Mouse (Mus musculus): ENCODE measurements around the gene Lrig2. TPM values are rescaled to one million over a fixed set of nuclear protein-coding genes. Genes with fewer than 3 reads are reported as not detected.

Gene Lrig2
- polyA plus RNA-seq, 1 experiment from 2014 or later = 6.4 TPM

DNA sequence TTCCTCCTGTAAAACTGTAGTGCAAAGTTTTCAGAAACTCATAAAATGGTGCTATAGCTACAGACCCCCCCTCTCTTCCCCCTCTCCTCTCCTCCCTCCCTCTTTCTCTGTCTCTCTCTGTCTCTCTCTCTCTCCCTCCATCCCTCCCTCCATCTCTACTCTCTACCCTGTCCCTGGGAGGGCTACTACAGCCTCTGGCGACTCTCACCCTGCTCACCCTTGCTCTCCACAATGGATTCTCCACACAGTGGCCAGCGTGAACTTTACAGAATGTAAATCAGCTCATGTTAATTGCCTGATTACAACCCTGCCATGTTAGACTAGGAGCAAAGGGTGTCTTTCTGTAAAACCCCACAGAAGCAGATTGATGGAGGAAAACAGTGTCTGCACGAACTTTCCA, 157.8 kb downstream of the Lrig2 start:
- H3K9ac ChIP-seq (ENCODE audit: low read depth, low read length) = no peak overlapping the region
- H3K4me2 ChIP-seq (replicated peaks; ENCODE audit: low read depth) = no peak overlapping the region
- no peak for TF ChIP-seq CTCF (IDR thresholded peaks at IDR 0.05; ENCODE audit: low read depth)
- no peaks in the 10 kb centered on the region for H3K36me3 ChIP-seq (ENCODE audit: control insufficient read depth, insufficient read depth)
- 0 out of 2 replicates have a peak, but pooled peaks cover 4% of the 10 kb centered on the region for H3K4me1 ChIP-seq (replicated peaks; ENCODE audit: control insufficient read depth, insufficient read depth, low read length)
- H3K4me3 ChIP-seq (ENCODE audit: low read depth, low read length) = no peak overlapping the region
- WGBS = 32% methylated on average over 3 of the region's 3 CpGs
- H3K9me3 ChIP-seq (ENCODE audit: control insufficient read depth) = no peaks in the 10 kb centered on the region
- ATAC-seq = no peak
- H3K27ac ChIP-seq (ENCODE audit: low read depth, low read length) = no peak overlapping the region
- no peaks in the 10 kb centered on the region for H3K27me3 ChIP-seq (replicated peaks; ENCODE audit: control insufficient read depth, insufficient read depth, low read length)

DNA sequence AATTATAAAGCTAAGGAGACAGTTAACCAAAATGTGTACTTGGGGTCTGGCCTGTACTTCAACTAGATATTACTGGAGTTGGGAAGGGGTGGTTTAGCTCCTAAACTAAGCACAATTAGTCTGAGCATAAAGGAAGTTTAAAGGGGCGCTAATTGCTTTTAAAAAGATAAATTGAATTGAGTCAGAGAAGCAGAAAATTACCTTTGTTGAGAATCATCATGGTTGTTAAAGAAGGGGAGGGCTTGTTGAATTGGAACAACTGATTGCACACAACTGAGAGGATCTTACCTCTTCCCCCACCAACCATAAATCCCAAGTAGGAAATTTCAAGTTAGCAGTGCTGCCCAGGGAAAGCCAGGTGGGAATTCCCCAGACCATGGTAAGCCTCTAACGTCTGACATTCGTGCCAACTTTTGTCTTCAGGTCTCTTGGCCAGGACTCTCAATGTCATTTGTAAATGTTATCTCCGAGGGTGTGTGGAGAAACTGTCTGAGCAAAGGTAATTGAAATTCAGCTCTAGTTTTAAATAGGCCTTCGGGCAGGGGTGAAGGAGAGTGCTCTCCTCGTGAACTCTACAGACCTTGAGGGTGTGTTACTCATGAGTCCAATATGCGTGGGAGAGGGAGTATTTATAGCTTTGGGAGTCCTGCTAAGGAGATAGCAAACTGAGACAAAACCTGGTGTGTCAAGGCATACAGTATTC, 159.2 kb downstream of the Lrig2 start:
- no peaks in the 10 kb centered on the region for H3K9me3 ChIP-seq (ENCODE audit: control insufficient read depth)
- H3K27me3 ChIP-seq (replicated peaks; ENCODE audit: control insufficient read depth, insufficient read depth, low read length) = no peaks in the 10 kb centered on the region
- no peak overlapping the region for H3K4me3 ChIP-seq (ENCODE audit: low read depth, low read length)
- WGBS = 30% methylated on average over 7 of the region's 7 CpGs
- ATAC-seq = peak; percentile 58
- H3K9ac ChIP-seq (ENCODE audit: low read depth, low read length) = no peak overlapping the region
- TF ChIP-seq CTCF (IDR thresholded peaks at IDR 0.05; ENCODE audit: low read depth) = no peak
- no peak overlapping the region for H3K4me2 ChIP-seq (replicated peaks; ENCODE audit: low read depth)
- H3K36me3 ChIP-seq (ENCODE audit: control insufficient read depth, insufficient read depth) = no peaks in the 10 kb centered on the region
- no peak overlapping the region for H3K27ac ChIP-seq (ENCODE audit: low read depth, low read length)
- 0 out of 2 replicates have a peak, but pooled peaks cover 4% of the 10 kb centered on the region for H3K4me1 ChIP-seq (replicated peaks; ENCODE audit: control insufficient read depth, insufficient read depth, low read length)

DNA sequence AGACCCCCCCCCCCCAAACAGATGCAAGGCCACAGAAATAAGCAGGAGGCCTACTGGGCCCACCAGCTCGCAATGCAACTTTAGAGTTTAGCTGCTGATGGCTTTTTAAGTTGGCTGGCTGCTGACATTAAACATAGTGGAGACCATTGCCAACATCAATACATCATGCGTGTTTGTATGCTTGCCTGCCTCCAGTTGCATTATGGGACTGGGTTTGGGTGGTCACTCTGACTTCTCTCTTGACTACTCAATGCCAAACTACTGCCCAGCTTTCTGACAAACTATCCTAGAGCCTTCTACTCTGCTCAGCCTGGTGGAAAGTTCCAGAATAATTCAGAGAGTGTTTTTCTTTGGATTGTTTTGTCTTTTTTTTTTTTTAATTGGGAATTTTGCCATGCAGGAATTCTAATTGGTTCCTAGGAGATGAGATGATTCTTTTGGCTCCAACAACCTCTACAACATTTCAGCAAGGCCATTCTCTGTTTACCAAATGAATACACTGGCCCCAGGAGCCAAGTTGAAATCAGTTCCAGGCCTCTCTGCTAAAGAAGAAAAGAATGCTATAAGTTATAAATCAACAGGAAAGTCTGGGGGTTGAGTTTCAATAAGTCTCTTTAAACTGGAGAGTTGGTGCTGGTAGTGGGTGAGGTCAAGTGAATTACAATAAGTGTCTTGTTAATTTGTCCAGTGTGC, 161.3 kb downstream of the Lrig2 start:
- ATAC-seq = no peak

DNA sequence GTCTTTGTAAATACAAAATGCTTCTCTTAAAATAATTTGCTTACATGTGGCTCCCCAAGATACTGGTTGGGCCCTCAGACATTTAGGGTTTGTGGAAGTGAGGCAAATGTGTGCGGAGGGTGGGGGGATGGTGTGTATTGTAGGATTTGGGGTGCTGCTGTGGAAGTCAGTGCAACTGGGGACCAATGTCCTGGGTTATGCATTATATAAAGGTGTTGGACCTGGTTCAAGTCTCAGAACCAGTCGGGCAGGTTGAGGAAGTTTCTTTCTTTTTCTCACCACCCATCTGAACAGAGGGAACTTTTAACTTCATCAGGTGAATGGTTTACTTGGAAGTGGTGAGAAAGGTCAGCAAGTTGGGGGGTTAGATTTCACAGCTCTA, 161.9 kb downstream of the Lrig2 start:
- Histone ChIP-seq H3K4me1 (replicated peaks; ENCODE audit: control insufficient read depth, insufficient read depth, low read length) (0 out of 2 replicates have a peak, but pooled peaks cover 4% of the 10 kb centered on the region), H3K4me3 (ENCODE audit: low read depth, low read length) (no peak overlapping the region), H3K9me3 (ENCODE audit: control insufficient read depth) (no peaks in the 10 kb centered on the region), H3K36me3 (ENCODE audit: control insufficient read depth, insufficient read depth) (no peaks in the 10 kb centered on the region), H3K27me3 (replicated peaks; ENCODE audit: control insufficient read depth, insufficient read depth, low read length) (no peaks in the 10 kb centered on the region), H3K9ac (ENCODE audit: low read depth, low read length) (no peak overlapping the region), H3K4me2 (replicated peaks; ENCODE audit: low read depth) (no peak overlapping the region), H3K27ac (ENCODE audit: low read depth, low read length) (no peak overlapping the region)
- no peak for ATAC-seq
- no peak for TF ChIP-seq CTCF (IDR thresholded peaks at IDR 0.05; ENCODE audit: low read depth)
- WGBS = 56% methylated on average over 2 of the region's 2 CpGs

More for the DNA sequence above, 161.3 kb downstream of the Lrig2 start:
- H3K36me3 ChIP-seq (ENCODE audit: control insufficient read depth, insufficient read depth) = no peaks in the 10 kb centered on the region
- no peak overlapping the region for H3K4me2 ChIP-seq (replicated peaks; ENCODE audit: low read depth)
- H3K4me1 ChIP-seq (replicated peaks; ENCODE audit: control insufficient read depth, insufficient read depth, low read length) = 0 out of 2 replicates have a peak, but pooled peaks cover 4% of the 10 kb centered on the region
- no peak for TF ChIP-seq CTCF (IDR thresholded peaks at IDR 0.05; ENCODE audit: low read depth)
- no peak overlapping the region for H3K27ac ChIP-seq (ENCODE audit: low read depth, low read length)
- H3K27me3 ChIP-seq (replicated peaks; ENCODE audit: control insufficient read depth, insufficient read depth, low read length) = no peaks in the 10 kb centered on the region
- H3K9me3 ChIP-seq (ENCODE audit: control insufficient read depth) = no peaks in the 10 kb centered on the region
- WGBS = 63% methylated on average over 2 of the region's 2 CpGs
- H3K9ac ChIP-seq (ENCODE audit: low read depth, low read length) = no peak overlapping the region
- H3K4me3 ChIP-seq (ENCODE audit: low read depth, low read length) = no peak overlapping the region

DNA sequence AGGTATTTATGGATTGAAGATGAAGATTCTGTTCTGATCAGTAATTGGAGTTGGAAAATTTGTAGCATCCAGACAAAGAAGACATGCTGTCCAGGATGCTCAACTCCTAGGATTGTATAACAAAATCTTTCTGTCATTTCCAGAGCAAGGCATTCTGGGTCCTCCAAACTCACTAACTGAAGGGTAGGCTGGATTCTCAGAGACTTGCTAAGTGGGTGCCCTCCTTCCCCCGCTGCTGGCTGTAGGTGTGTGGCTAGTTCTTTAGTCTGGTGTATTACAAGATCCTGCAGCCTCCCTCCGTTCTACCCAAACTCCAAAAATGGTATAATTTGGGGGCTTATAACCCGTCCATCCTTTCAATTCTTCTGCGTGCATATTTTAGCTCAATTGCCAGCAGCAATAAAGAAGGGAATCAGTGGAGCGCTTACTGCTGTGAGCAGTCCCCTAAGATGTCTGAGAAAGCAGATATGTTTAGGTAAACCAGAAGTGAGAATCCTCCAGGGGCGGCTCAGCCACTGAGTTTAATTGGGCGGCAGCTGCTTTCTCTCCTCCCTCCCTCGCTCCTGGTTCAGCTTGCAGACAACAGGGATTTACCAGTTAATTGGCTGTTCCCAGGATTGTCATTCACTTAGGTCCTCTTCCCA, 162.4 kb downstream of the Lrig2 start:
- no peak for ATAC-seq
- H3K9me3 ChIP-seq (ENCODE audit: control insufficient read depth) = no peaks in the 10 kb centered on the region
- no peaks in the 10 kb centered on the region for H3K27me3 ChIP-seq (replicated peaks; ENCODE audit: control insufficient read depth, insufficient read depth, low read length)
- H3K27ac ChIP-seq (ENCODE audit: low read depth, low read length) = no peak overlapping the region
- no peak overlapping the region for H3K9ac ChIP-seq (ENCODE audit: low read depth, low read length)
- 0 out of 2 replicates have a peak, but pooled peaks cover 4% of the 10 kb centered on the region for H3K4me1 ChIP-seq (replicated peaks; ENCODE audit: control insufficient read depth, insufficient read depth, low read length)
- WGBS = 51% methylated on average over 8 of the region's 8 CpGs
- no peaks in the 10 kb centered on the region for H3K36me3 ChIP-seq (ENCODE audit: control insufficient read depth, insufficient read depth)
- no peak for TF ChIP-seq CTCF (IDR thresholded peaks at IDR 0.05; ENCODE audit: low read depth)
- H3K4me3 ChIP-seq (ENCODE audit: low read depth, low read length) = no peak overlapping the region
- no peak overlapping the region for H3K4me2 ChIP-seq (replicated peaks; ENCODE audit: low read depth)

Other genes with a start within 250 kb of the Lrig2 start
- gene Slc16a1, start 126.8 kb upstream of the Lrig2 start, polyA plus RNA-seq (2015; fragmentation: Nextera tagmentation; extraction: Ambion mirVana) = 36.6 and 36.7 TPM in 2 replicates